10 mouse cellular contexts compared by ENCODE assay signal in the genomic region with DNA sequence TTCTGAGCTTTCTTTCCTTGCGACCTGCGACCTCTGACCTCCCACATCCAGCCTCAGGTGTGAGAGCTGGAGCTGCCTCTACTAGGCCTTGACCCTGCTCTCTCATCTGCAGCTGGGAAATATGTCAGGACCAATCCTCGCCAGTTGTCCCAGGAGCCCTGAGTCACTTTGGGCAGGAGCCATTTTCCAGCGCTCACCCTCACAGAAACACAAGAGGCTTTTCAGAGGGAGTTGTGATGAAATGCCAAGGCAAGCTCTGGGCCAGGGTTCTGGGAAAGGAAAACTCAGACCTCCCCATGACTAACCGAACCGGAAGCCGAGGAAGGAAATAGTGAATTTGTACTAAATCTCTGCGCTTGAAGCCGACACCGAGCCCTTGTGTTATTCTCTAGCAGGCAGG. TPM values are rescaled to one million over a fixed set of nuclear protein-coding genes. Genes with fewer than 3 reads are reported as not detected.
DNase-seq lines count a peak whose midpoint lies in the region; ATAC-seq and TF ChIP-seq lines count a peak whose summit lies in the region.
"Had no signal": no experiment of that assay in that cellular context is flagged by ENCODE, and none has a peak within 500 bp of the region (broad histone marks: within the 10 kb centered on the region; RNA-seq: fewer than 3 reads in every experiment).

No protein-coding gene starts in this region.

- WGBS in stomach, postnatal 0 days: 64% methylated on average over 10 of the region's 10 CpGs
- 85% methylated on average over 10 of the region's 10 CpGs for WGBS in thymus, adult 2 months
- WGBS in midbrain, embryonic 13.5 days: 89% methylated on average over 10 of the region's 10 CpGs

- H3K4me3 ChIP-seq in layer of hippocampus, adult 2 months: no peak overlapping the region
- H3K4me3 ChIP-seq in stomach, postnatal 0 days (ENCODE audit: low read depth, low read length): no peak overlapping the region
- no peak overlapping the region for H3K4me3 ChIP-seq in thymus, adult 2 months (ENCODE audit: control insufficient read depth, insufficient read depth, low read length)
- H3K4me3 ChIP-seq in midbrain, embryonic 13.5 days (replicated peaks): no peak overlapping the region
- H3K4me3 ChIP-seq: hindbrain, embryonic 15.5 days; midbrain, embryonic 12.5 days had no signal

- TF ChIP-seq CTCF in layer of hippocampus, adult 2 months (conservative IDR thresholded peaks at IDR 0.05): no peak
- no peak for TF ChIP-seq CTCF in stomach, postnatal 0 days (IDR thresholded peaks at IDR 0.05; ENCODE audit: low read depth)
- no peak for TF ChIP-seq CTCF in thymus, adult 2 months (IDR thresholded peaks at IDR 0.05; ENCODE audit: borderline replicate concordance, control insufficient read depth, extremely low read depth, insufficient read depth, low read length, poor library complexity)

- H3K4me1 ChIP-seq in stomach, postnatal 0 days (replicated peaks; ENCODE audit: control insufficient read depth, insufficient read depth): peaks cover 3% of the 10 kb centered on the region; the same call in 1 of the 2 replicates
- H3K4me1 ChIP-seq in thymus, adult 2 months (replicated peaks; ENCODE audit: control insufficient read depth, insufficient read depth, low read length): peaks cover 9% of the 10 kb centered on the region
- H3K4me1 ChIP-seq in midbrain, embryonic 13.5 days (replicated peaks): peaks cover 10% of the 10 kb centered on the region; the same call in 1 of the 2 replicates
- H3K4me1 ChIP-seq: midbrain, embryonic 12.5 days had no signal

- H3K4me2 ChIP-seq in stomach, postnatal 0 days (replicated peaks; ENCODE audit: low read depth): no peak overlapping the region
- H3K4me2 ChIP-seq in midbrain, embryonic 13.5 days (replicated peaks): no peak overlapping the region
- H3K4me2 ChIP-seq: hindbrain, embryonic 15.5 days; midbrain, embryonic 12.5 days had no signal

- TF ChIP-seq EP300 in stomach, postnatal 0 days (optimal IDR thresholded peaks at IDR 0.05): no peak

- peak; percentile 15 for DNase-seq in cerebellum, adult 9-10 months
- DNase-seq in cerebellum, adult 11 months: no peak
- DNase-seq in urinary bladder, postnatal 14 days (ENCODE audit: low spot score): peak; percentile 58
- DNase-seq in urinary bladder, postnatal 25 days (ENCODE audit: low spot score): no peak
- DNase-seq in layer of hippocampus, adult 2 months (ENCODE audit: low spot score in 2 of 2): peak; percentile 50 to 52
- no peak for DNase-seq in stomach, postnatal 0 days (ENCODE audit: low spot score)
- no peak for DNase-seq in thymus, adult 2 months

- H3K9ac ChIP-seq in stomach, postnatal 0 days (ENCODE audit: low read length): no peak overlapping the region
- no peak overlapping the region for H3K9ac ChIP-seq in midbrain, embryonic 13.5 days (replicated peaks)
- H3K9ac ChIP-seq: hindbrain, embryonic 15.5 days; midbrain, embryonic 12.5 days had no signal

- H3K9me3 ChIP-seq in stomach, postnatal 0 days (ENCODE audit: control insufficient read depth, low read length): no peaks in the 10 kb centered on the region
- no peaks in the 10 kb centered on the region for H3K9me3 ChIP-seq in midbrain, embryonic 13.5 days
- H3K9me3 ChIP-seq: hindbrain, embryonic 15.5 days; midbrain, embryonic 12.5 days had no signal

- ATAC-seq in stomach, postnatal 0 days (ENCODE audit: low FRiP score, low TSS enrichment): no peak; the same call in 1 of the 2 replicates
- ATAC-seq in midbrain, embryonic 13.5 days: no peak

- H3K27ac ChIP-seq in layer of hippocampus, adult 2 months: peak overlapping the region; percentile 65; the same call in 1 of the 2 replicates
- 0 out of 2 replicates have a peak overlapping the region, but pooled peaks have one; percentile 35 for H3K27ac ChIP-seq in stomach, postnatal 0 days (replicated peaks)
- no peak overlapping the region for H3K27ac ChIP-seq in thymus, adult 2 months (ENCODE audit: control insufficient read depth, insufficient read depth, low read length)
- no peak overlapping the region for H3K27ac ChIP-seq in midbrain, embryonic 13.5 days
- H3K27ac ChIP-seq: hindbrain, embryonic 15.5 days; midbrain, embryonic 12.5 days had no signal

- H3K36me3 ChIP-seq in stomach, postnatal 0 days (ENCODE audit: control insufficient read depth, insufficient read depth, low read length): no peaks in the 10 kb centered on the region
- no peaks in the 10 kb centered on the region for H3K36me3 ChIP-seq in thymus, adult 2 months (ENCODE audit: control insufficient read depth, insufficient read depth, low read length)
- H3K36me3 ChIP-seq in midbrain, embryonic 13.5 days: no peaks in the 10 kb centered on the region
- H3K36me3 ChIP-seq: hindbrain, embryonic 15.5 days; midbrain, embryonic 12.5 days had no signal

- no peak for TF ChIP-seq POLR2A in thymus, adult 2 months (IDR thresholded peaks at IDR 0.05; ENCODE audit: control insufficient read depth, extremely low read depth, insufficient read depth, low read length, poor library complexity)

- H3K27me3 ChIP-seq in stomach, postnatal 0 days (ENCODE audit: control insufficient read depth, insufficient read depth, low read length): no peaks in the 10 kb centered on the region
- no peaks in the 10 kb centered on the region for H3K27me3 ChIP-seq in thymus, adult 2 months (ENCODE audit: control insufficient read depth, insufficient read depth, low read length)
- H3K27me3 ChIP-seq in midbrain, embryonic 13.5 days: no peaks in the 10 kb centered on the region
- H3K27me3 ChIP-seq: hindbrain, embryonic 15.5 days; midbrain, embryonic 12.5 days had no signal

RNA-seq across cellular contexts. Expression of a gene that starts 38.2 kb away (rescaled TPM):
- total RNA-seq in layer of hippocampus, adult 2 months (2021): 10 to 100 TPM; 34.5 to 44.5 TPM
- polyA plus RNA-seq in stomach, postnatal 0 days (2015; fragmentation: Nextera tagmentation; extraction: Ambion mirVana): 48.6 and 48.9 TPM in 2 replicates
- polyA plus RNA-seq in thymus, adult 2 months (2012; rRNA removed): 22.2 and 29.0 TPM in 2 replicates
- 47.2 and 53.5 TPM in 2 replicates for polyA plus RNA-seq in midbrain, embryonic 13.5 days (2015; fragmentation: Nextera tagmentation; extraction: Ambion mirVana)

Comparison
In these comparisons a context has a peak if more than half of its experiments do, and no peak if none do; other contexts are left out.
1. DNase-seq: peak in cerebellum, adult 9-10 months (single experiment), urinary bladder, postnatal 14 days (single experiment) and layer of hippocampus, adult 2 months (2 of 2); none in cerebellum, adult 11 months (single experiment), urinary bladder, postnatal 25 days (single experiment), stomach, postnatal 0 days (single experiment) and thymus, adult 2 months (single experiment).
2. H3K27ac ChIP-seq: peak in layer of hippocampus, adult 2 months (single experiment) and stomach, postnatal 0 days (single experiment); none in thymus, adult 2 months (single experiment) and midbrain, embryonic 13.5 days (single experiment).